Mouse (Mus musculus): Measurements from ENCODE around the gene Ube2l6.

Gene Ube2l6

DNA sequence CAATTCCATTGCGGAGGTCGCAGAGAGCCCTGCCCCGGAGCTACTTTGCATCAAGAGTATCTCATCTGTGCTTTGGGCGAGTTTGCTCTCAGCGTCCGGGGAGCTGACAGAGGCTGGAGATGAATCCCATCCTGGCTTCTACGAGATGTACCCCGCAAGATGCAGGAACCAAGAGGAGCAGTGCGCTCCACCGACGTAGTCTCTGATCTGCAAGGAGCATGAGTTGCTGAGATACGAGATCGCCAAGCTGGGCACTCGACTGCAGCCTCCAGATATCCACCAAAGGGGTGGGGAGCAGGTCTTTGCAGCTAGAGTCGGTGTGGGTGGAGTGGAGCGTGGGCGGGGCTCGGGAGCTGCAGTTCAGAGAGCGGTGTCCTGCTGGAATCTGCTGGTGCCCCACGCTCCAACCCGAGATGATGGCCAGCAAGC is at the start of gene Ube2l6:
Gene Ube2l6, plus strand, starts transcription at position 336 of the 429 bp plus-strand sequence.
- DNase-seq (ENCODE audit: low spot score) = peak; percentile 63

DNA sequence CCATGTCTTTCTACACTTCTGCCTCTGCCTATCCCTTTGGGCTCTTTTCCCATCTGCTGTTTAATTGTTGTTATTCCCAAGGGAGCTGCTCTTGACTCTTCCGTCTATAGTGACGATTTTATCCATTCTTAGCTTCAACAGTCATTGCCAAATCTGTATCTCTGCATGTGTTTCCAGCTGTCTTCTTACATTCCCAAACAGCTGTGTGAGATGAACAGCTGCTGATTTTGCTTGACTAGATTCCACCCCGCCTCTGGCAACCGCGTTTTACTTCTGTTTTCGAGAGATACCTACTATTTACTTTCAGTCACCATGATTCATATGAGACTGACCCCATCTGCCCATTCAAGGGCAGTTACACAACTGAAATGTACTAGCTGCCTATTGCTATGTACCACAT is 48.5 kb upstream of the Ube2l6 start:
- no peak for DNase-seq (ENCODE audit: low spot score)

DNA sequence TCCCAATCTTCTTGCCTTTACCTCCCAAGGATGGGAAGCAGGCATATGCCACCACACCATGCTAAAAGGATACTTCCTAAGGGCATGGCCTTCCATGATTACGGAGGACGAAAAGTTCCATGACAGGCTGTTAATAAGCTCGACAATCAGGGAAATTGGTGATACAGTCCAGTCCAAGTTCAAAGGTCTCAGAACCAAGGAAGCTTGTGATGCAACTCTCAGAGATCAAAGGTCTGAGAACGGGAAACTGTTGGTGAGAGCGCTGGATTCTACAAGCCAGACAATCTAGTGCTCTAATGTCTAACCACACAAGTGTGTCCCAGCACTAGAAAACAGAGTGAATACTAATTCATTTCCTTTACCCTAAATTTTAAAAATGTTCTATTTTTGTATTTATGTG is 42.4 kb upstream of the Ube2l6 start:
- no peak for DNase-seq (ENCODE audit: low spot score)

DNA sequence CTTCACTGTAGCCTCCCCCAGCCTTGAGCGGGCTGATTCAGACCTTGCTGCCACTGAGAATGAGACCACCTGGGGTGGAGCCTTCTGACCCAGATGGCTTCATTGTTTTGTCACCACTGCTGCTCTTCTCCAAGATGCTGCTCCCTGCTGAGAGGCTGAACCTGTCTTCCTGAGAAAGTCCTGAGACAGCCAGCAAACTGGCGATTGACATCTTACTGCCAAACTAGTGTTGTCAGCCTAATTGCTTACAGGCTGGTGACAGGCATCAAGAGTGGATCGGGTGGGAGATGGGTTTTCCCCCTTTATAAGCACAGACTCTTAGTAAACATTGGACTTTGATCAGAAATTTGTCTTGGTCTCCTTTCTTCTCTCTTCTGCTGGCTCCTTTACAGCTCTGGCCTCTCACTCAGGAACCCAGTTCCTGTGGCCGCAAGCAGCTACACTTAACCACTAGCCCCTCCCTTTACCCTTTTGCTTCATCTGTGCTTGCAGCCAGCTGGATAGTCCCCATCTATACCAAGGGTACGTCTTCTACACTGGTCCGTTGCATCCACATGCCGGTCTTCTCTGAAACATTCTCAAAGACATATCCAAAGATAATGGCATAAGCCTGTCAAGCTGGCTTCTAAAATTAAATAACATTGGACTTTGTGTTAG is 41.5 kb upstream of the Ube2l6 start:
- DNase-seq (ENCODE audit: low spot score) = no peak

DNA sequence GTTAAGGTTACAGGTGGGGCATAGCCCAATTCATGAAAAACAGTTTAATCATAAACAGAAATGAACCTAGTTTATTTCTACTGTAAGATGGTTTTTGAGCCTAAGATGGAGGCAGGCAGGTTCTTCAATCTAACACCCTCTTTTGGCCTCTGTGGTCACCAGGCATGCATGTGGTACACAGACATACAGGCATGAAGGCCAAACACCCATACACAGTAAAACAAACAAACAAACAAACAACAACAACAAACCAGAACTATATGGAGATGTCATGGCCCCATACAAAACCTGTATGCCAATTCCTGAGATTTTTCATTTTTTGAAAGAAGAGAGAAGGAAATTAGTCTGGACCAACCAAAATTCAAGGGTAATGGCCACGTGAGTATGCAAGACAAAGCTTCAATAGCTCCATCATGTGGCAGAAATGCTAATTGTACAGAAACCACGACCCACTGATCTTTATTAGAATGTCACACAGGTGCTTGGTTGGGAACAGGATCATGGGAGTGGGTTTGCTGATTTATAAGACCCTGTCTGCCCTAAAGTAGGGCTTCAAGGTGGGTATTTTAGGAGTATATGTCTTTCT is 40.0 kb upstream of the Ube2l6 start:
- DNase-seq (ENCODE audit: low spot score) = no peak

DNA sequence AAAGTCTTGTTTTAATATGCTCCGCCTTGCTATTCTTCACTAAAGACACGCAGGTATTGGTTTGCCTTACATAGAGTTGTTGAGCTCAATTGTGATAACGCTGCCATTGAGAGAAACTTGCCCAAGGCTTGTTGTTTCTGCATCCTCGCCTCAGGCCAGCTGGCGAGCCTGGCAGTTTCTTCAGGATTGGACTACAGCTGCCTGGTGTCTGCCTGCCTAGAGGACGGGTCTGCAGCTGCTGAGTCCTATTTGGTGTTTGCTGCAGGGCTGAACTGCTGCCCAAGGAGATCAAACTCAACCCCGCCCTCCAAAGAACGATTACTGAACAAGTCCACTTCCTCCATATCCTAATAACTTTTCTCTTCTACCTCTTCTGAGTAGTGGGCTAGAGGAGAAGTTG is 37.9 kb upstream of the Ube2l6 start:
- no peak for DNase-seq (ENCODE audit: low spot score)

DNA sequence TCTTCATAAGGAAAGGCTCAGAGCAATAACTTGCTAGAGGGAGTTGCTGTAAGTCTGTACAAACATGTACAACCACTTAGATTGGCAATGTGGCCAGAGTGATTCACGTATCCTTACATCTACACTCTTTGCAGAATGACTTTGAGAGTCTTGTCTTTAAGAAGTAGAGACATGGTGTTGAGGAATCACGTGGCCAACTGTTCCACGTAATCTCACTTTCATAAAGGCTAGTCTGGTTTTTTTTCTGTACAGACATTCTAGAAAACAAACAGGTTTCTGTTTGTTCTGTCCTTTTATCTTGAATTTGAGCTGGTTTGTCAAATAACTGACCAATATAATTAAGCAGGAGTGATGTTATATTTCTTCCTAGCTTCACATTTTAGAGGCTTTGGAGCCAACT is 37.3 kb upstream of the Ube2l6 start:
- no peak for DNase-seq (ENCODE audit: low spot score)

DNA sequence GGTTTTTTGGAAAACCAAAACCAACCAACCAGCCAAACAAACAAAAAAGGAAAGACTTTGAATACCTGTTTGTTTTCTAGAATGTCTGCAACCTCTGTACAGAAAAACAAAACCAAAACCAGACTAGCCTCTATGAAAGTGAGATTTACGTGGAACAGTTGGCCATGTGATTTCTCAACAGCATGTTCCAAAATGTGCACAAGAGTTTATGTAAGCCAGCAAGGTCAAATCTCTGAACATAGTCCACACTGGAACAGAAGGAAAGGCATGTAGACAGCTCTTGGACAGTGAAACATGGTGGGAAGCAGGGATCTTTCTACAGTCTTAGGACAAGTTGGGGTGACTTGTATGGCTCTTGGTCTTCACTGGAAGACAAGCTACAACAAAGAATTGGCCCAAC is 36.8 kb upstream of the Ube2l6 start:
- no peak for DNase-seq (ENCODE audit: low spot score)

DNA sequence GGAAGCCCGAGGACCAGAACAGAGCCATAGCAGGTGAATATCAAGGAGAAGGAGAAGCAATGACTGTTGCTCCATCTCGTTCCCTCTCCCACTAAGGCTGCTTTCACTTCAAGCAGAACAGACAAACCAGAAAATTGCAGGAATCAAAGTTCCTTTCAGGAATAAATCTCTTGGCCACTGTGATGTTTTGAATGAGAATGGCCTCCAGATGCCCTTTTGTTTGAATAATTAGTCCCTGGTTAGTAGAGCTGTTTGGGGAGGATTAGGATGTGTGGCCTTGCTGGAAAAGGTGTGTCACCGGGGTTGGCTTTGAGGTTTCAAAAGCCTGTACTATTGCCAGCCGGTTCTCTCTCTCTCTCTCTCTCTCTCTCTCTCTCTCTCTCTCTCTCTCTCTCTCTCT is 36.3 kb upstream of the Ube2l6 start:
- no peak for DNase-seq (ENCODE audit: low spot score)

DNA sequence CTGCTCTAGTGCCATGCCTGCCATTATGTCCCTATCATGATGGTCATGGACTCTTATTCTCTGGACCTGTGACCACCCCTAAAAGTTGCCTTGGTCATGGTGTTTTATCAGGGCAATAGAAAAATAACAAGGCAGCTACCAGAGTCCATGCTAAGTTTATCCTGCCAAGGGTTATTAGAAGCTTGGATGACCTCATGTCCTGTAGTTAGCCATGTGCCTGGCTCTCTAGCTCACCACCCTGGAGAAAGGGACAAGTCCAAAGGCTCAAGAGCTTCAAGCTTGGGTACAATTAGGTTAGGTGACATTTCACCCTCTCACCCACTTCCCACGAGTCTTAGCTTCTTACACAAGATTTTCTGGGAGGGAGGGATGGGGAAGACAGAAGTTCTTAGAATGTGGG is 35.8 kb upstream of the Ube2l6 start:
- no peak for DNase-seq (ENCODE audit: low spot score)

DNA sequence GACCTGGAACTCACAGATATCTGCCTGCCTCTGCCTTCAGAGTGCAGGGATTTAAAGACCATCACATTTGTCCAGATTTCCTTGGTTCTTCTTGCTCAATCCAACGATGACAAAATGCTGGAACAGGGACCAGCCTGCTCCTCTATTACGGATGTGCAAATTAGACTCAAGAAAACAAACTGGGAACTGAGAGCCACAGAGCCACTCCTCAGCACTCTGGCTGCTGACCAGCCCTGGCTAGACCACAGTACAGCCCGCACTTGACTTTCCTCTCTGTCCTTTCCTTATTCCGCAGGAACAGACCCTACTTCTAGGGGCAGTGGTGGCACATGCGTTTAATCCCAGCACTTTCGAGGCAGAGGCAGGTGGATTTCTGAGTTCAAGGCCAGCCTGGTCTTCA is 28.1 kb upstream of the Ube2l6 start:
- DNase-seq (ENCODE audit: low spot score) = no peak

DNA sequence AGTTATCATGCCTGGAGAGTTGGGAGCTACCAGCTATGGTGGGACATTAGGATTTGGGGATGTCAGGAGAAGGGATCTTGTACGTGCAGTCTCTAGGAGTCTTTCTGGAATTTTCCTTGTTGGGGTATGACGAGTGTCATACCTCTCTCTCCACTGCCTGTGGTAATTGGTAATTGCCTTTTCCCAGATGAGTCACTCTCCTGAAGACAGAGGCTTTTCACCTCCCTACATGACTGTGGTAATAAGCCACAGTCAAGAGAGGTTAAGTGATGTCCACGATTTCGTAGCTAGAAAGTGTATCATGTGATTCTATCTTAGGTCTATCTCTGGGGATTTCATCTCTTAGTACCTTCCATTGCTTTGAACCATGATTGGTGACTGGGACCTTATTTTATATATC is 26.2 kb upstream of the Ube2l6 start:
- no peak for DNase-seq (ENCODE audit: low spot score)

DNA sequence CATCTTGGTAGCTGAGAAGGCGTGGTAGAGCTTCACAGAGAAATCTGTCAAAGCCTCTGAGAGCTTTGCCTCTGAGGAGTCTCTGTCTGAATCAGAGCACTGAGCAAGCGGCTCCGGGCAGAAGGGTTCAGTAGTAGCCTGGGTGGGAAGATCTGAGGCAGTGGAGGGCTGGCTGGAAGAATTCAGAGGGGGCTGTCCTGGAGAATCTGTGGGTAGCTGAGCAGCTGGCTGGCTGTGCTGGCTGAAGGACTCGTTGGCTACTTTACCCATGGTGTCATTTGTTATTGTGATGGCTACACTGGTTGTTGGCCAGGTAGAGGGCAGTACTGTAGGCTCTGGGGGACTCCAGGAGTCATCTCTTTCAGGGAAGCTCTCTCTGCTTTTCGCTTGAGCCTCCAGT is 25.4 kb upstream of the Ube2l6 start:
- DNase-seq (ENCODE audit: low spot score) = no peak

DNA sequence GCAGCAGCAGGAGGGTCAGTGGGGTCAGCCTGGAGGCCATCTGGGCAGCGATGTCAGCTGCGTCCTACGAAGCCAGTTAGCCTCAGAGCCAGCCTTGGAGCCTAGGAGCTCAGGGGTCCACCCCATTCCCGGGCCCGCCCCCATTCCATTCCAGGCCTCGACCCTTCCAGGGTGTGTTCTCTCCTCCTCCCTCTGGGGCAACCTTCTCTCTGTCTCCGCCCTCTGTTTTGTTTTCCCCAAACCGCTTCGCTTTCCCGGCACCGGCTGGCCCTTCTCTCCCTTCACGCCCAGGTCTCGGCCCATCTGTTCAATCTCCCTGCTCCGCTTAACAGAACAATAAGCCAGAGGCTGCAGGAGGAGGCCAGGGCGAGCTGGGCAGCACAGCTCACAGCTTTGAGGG is 23.9 kb upstream of the Ube2l6 start:
- peak; percentile 75 for DNase-seq (ENCODE audit: low spot score)

DNA sequence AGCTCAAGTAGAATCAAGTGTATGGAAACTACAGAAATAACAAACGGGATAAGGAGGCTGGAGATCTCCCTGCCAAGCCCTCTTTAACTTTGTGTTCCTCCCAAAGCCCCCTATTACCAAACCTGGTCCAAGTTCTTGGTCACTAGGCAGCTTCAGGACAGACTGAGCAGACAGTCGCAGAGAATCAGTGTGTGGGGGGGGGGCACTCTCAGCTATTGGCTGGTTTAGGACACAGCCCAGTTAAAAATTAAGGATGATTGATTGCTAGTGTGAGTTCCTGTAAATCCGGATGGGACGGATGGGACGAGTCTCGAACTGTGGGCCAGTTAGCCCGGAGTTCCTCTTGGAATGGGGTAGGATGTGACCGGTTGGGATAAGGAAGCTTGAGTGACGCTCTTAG is 23.4 kb upstream of the Ube2l6 start, which contains the start of gene Serping1:
Gene Serping1, minus strand, starts transcription at position 204 of the 400 bp plus-strand sequence.
- no peak for DNase-seq (ENCODE audit: low spot score)

DNA sequence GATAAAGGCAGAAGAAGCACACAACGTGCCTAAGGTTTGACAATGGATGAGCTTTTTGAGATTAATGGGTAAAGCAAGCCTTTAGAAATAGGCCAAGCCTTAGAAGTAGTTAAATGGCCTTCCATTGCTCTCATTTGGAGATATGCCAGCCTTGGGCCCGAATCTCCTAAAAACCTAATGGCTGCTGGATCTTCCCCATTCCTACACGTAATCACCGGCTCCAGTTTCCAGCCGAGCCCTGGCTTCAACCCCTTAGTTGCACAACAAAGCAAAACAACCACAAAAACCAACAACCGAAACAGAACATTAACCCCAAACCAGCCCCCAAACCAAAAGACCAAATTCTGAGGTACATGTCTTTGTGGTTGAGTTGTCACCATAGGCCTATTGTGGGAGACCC is 23.0 kb upstream of the Ube2l6 start:
- DNase-seq (ENCODE audit: low spot score) = no peak

DNA sequence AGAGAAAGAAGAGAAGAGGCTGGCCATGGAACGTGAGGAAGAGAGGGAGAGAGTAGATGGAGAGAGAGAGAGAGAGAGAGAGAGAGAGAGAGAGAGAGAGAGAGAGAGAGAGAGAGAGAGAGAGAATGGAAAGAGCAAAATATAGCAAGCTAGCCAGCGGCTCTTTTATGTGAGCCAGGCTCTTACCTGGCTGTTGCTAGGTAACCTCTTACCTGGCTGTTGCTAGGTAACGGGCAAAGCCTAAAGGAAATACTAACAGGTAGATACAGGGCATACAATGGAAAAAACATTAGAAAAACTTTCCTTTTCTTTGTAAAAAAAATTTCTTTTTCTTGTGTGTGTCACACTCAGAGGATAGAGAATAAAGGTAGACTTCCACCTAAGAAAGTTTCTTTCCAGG is 20.9 kb upstream of the Ube2l6 start:
- DNase-seq (ENCODE audit: low spot score) = no peak

DNA sequence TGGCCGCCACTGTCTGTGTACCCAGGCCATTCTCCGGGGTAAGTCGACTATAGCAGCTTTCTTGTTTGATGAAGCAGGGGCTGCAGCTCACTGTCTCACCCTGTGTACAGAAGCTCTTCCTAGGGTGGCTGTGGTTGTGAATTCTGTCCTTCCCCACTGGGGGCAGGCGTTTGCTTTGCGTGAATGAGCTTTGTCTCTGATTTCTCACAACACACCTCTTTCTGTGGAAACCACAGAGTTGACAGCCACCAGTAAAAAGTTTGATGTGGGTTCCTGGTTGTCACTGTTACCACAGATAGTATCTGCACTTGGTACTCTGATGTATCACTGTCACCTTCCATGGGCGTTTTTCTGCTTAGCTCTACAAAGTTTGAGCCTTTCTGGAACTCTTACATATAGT is 19.4 kb upstream of the Ube2l6 start:
- no peak for DNase-seq (ENCODE audit: low spot score)

DNA sequence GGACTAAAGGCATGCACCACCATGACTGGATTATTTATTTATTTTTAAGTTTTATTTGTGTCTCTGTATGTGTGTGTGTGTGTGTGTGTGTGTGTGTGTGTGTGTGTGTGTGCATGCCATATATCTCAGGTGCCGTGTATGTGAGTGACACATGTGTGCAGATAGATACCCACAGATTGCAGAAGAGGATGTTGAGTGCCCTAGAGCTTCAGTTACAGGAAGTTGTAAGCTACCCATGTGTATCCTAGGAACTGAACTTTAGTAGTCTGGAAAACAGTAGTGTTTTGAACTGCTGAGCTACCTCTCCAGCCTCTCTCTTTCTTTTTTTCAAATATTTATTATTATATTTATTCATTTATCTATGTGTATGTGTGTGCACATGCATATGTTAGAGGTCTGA is 15.3 kb upstream of the Ube2l6 start:
- DNase-seq (ENCODE audit: low spot score) = no peak

DNA sequence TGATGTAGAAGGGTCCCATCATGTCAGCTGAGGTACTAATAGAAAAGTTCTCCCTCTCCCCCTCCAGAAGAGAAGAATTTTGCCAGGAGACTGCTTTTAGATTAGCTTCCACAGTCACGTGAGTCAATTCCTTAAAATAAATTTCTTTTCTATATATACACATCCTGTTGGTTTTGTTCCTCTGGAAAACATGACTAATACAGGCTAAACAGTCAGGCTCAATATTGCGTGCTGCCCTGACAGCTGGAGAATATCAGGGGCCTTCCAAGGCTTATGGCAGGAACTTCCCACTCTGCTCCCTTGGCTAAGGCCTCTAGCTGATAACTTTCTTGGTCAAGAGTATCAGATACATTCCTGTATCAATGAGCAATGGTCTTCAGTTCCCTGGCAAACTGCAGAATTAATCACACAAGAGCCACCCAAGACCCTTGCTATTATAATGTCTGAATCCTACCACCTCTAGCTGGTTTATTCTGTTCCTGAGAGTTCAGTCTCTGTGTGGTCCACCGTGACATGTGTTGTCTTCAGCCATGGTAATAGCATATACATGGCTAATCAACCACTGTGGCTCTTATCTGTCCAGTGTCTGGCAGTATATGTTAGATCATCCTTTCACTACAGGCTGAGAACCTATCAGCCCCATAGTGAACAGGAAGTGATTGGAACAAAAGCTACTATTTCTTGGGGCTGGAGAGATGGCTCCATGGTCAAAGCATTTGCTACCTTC is 14.6 kb upstream of the Ube2l6 start:
- DNase-seq (ENCODE audit: low spot score) = no peak

DNA sequence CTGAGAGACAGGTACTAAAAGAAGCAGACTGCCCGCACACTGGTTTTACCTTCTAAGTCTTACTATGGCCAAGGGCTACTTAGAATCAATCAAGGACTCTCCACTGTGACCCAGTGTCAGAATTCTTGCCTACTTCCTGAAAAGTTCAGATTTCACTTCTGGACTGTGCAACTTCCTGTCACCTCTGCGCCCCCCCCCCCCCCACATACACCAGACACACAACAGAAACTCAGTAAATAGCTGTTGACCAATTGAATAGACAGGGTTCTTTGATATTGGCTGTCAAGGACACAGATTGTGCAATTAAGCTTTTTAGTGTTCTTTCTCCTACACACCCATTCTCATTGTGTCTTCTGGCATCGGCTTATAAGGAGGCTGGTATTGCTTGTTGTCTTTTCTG is 10.3 kb upstream of the Ube2l6 start:
- no peak for DNase-seq (ENCODE audit: low spot score)

DNA sequence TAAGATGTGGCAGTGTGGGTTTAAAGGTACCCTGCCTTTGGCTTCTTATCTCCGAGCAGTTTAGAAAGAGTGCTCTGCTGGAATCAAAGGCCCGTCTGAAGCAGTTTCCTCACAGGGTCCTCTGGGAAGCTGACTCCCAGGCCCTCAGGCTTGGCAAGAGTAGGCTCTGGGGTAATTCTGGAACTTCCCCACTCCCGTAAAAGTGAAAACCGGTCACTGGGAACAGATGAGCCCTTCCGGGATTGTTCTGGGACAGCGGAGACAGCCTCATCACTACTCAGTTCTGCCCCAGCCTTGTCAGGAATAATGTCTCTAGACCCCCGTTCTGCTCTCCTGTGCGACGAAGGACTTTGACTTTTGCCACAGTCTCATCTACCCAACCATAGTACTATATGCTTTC is 8.2 kb upstream of the Ube2l6 start:
- no peak for DNase-seq (ENCODE audit: low spot score)

DNA sequence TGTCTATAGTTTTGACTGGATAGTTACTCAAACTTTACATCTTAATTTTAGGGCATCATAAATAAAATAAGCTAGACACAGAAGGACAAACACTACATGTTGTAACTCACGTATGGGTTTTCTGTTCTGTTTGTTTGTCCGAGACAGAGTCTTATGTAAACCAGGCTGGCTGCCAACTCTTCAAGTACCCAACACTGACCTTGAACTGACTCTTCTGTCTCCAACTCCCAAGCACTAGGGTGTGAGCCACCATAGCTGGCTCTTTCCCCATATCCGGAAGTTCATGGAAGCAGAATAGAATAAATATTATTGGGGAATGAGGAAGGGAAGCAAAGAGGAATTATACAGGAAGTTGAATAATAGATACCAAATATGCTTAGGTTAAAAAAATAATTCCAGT is 6.1 kb upstream of the Ube2l6 start:
- no peak for DNase-seq (ENCODE audit: low spot score)

DNA sequence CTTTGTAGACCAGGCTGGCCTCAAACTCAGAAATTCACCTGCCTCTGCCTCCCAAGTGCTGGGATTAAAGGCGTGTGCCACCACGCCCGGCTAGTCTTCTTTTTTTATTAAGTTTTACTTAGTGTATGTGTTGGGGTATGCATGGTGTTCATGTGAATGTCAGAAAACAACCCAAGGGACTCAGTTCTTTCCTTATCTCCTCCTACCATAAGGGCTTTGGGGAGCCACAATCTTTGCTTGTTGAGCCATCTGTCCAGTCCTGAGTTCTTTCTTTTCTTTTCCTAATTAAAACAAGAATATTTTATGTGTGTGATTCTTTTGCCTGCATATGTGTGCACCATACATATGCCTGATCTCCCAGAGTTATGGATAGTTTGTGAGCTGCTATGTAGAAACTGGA is 5.5 kb upstream of the Ube2l6 start:
- DNase-seq (ENCODE audit: low spot score) = no peak

Data from testis, postnatal 14 days (tissue).